Mouse (Mus musculus) c-Kit-negative CD71-positive TER-119-positive erythroid progenitor cells, embryonic 14.5 days (primary cell): ENCODE data around the gene Tanc2.

Source experiments
- DNase-seq: peaks from one replicate; pipeline ENCODE4 v3.0.0-alpha.2; 2013; ENCODE audit warnings: low read depth, low spot score

Tanc2 gene

DNA sequence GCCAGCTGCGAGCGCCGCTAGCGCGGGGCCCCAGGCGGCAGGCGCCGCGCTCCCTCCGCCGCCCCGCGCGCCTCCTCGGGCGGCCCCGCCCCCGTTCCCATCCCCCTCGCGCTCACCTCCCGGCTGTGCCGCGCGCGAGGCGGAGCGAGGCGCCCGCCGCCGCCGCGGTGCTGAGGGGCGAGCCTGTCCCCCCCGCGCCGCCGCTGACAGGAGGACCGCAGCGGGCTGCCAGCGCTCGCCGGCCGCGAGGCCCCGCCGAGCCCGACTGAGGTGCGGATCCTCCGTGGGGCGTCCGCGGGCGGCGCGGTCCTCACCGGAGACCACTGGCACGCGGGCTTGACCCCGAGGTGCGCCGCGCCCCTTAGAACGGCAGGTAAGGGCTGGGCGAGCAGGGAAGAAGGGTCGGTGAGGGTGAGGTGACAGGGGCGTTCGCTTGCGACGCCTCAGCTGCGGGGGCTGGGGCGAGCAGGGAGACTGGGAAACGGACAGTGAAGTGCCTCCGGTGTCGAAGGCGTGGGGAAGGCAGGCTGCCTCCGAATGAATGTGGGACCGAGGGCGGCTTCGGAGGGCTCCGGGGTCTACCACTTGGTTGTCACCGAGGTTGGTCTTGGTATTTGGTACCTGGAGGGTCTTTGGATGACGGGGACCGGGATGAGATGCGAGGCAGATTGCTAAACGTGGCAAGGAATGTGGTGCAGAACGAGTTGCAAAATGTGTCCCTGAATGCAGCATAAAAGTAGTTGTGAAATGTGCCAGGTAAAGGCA is at the start of gene Tanc2:
Tanc2 (plus strand) TSS at position 110 of the 765 bp plus-strand sequence.
- DNase-seq = no peak

DNA sequence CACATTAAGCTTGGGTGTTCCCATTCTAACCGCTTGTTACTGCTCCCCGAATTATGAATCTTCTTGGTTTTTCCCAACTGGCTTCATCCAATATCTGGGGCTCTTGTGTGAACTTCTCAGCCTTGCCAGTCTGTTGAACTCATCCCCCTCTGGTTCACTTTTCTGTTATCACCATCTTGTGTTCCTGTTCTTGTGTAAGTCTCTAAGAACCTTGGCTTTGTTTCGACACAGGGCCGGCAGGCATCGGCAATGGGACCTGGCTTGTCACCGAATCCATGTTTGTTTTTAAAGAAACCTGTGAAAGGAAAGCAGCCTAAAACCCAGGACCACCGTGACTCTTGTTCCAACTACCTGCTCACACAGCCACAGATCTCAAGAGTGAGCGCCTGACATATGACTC is 49.0 kb upstream of the Tanc2 start:
- no peak for DNase-seq

DNA sequence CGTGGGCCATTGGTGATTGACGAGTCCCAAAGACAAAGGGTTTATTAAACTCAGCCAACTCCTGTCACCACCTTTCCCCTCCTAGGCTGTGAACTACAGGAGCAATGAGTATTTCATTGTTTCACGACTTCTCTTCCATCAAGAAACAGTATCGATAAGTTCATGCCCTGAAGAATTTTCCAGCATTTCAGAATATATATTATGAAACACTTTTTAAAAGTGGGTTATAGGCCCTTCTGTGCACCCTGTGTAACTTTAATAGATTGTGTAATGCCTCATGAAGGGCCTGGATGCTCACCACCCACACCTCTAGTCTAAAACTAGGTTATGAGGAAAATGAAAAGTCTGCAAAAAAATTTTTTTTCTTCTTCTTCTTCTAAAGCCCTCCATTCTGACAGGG is 48.4 kb upstream of the Tanc2 start:
- DNase-seq = no peak

DNA sequence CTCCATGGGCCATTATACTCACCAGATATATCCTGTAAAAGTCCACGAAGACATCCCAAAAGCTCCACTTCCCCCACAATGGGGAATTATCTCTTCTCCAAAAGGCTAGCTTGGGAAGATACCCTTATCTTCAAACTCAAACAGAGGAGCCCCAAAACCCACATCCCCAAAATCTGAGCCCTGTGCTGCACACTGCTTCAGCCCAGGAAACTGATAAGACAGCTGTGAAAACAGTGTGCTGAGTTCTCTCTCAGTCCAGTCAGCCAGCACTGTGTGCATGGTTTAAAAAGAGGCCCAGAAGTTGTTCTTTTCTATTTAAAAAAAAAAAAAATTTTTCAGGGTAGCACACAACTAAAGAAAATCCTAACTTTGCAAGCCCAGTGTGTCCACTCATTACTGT is 47.7 kb upstream of the Tanc2 start:
- DNase-seq = no peak

DNA sequence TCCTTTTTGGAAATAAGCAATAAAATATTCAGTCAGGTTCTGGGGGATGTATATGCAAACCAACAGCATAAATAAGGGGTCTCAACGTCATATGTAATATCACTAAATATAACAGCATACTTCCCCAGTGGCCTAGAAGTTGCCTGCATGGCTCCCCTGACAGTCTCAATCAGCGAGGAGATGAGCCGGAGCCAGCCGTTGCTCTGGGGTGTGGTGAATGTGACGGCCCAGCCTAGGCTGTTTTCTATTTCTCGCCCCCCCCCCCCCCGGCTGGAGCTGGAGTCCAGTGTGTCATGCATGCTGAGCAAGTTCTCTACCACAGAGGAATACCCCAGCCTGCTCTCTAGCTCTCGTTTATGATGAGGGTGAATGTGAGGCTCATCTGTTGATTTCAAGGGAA is 44.0 kb upstream of the Tanc2 start:
- DNase-seq = no peak

DNA sequence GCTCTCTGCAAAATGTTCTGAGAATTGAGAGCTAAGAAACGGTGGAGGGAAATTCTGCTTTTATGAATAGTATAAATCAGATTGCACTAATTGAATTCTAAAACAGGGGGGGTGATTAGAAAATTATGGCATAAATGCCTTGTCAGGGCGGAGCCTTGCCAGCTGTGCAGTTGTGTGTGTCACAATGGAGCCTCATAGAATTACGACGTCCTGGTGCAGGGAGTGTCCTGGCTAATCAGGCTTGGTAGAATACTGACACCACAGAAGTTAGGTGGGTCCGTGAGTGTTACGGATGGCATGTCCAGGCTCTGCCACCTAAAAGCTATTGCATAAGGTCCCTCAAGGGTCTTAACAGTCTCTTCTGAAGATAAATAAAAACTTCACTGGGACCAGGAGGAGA is 43.4 kb upstream of the Tanc2 start:
- DNase-seq = no peak

DNA sequence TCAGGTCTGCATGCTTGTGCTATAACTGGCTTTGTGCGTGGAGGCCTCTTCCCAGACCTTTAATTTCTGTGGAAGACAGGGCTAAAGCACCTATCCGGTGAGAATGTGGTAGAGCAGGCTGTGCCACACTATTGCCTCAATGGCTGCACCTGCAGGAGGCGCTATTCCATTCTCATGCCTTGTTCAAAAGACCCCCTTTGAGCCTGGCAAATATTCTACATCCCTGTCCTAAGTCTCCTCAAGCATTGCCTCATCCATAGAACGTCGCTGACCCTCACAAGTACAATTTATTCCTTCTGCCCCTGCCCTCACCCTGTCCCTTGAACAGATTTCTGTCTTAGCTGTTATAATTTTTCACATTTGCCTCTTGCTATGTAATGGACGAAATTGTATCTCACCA is 41.4 kb upstream of the Tanc2 start:
- no peak for DNase-seq

DNA sequence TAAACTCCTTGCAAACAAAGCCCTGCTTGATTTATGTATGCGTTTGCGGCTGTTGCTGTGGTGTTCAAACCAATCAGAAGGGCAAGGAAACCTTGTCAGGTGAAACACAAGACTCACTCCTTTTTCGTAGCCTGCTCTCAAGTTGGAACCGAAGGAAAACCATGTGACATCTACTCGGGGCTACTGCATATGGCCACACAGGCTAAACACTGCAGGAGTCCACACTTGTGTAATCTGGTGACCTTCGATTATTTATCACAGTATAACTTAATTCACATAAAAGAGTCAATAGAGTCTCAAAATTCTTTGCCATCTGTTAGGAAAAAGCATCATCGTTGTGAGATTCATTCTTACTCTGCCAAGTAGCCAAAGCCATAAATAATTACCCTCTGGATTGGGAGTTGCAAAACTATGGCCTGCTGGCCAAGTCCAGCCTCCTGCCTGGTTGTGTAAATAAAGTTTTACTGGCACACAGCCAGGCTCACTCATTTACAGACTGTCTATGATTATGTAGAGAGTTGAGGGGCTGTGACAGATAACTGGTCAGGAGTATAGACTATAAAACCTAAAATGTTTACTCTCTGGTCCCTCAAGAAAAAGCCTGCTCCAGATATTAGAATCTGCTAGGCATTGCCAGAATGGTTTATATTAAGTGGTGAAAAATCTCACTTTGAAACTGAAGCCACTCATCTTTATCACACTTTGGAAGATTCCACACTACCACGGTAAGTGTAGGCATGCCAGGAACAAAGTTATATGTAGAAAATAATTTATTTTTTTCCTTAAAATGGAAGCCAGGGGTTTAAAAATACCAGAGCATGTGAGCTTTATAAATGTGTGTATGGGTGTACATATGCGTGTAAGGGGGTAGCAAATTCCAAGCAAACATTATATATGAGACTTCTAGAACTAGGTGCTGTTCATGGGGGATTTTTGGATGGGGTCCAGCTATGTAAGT is 40.3 kb upstream of the Tanc2 start:
- no peak for DNase-seq

DNA sequence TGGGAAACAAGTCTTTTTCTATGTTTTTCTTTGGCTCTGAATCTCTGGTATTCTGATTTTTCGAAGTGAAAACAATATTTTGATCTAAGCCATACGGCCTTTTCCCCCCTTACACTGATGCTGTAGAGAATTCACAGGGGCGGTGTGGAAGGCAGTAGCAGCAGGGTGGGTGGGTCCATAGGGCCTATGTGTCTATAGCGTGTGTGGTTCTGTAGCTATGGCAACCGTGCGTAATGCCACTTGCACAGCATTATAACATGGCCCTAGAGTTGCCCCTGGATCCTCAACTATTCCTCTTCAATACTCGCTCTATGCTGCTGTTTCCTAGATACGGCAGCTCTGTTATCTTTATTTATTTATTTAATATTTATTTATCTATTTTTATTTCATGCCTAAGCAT is 32.5 kb upstream of the Tanc2 start:
- DNase-seq = no peak

DNA sequence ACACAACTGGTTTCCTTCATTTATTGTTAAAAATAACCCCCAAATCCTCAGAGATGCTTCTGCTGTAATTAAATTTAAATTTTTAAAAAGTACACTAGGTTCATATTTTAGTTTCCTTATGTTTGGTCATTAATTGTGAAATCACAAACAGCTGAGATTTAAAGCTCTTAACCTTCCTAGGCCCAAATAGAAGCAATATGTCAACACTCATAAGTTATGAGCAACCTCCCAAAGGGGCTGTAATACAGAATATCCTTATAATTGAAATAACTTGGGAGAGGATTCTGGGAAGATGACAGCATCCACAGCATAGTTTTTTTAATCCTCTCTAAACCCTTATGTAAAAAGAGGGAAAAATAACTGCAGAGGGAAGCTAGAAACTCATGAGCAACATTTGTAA is 31.7 kb upstream of the Tanc2 start:
- DNase-seq = no peak

DNA sequence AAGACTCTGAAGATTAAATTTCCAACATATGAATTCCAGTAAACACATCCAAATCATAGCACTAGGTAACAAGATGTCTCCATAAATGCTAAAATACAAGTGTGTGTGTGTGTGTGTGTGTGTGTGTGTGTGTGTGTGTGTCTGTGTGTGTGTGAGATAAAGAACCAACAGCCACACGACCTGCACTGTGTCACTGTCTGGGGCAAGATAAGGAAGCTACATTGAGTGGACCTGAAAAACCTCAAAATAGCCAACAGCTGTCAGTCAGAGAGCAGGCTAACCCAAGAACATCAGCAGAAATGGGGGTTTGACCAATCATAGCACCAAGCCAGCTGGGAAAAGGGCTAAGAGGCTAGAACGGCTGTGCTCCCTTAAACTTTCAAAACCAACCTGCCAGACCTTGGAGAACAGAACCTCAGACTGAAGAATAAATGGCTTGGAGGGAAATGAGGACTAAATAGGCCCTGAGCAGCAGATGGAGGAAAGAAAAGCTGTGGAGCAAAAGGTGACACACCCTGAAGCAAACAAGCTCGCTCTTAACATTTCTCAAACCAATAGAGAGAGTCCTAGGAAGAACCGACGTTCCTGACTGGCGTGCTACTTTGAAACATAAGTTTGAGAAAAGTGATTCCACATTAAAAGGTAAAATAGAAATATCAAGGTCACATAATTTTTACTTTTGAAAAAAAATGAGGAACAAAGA is 30.8 kb upstream of the Tanc2 start:
- DNase-seq = peak; percentile 11

DNA sequence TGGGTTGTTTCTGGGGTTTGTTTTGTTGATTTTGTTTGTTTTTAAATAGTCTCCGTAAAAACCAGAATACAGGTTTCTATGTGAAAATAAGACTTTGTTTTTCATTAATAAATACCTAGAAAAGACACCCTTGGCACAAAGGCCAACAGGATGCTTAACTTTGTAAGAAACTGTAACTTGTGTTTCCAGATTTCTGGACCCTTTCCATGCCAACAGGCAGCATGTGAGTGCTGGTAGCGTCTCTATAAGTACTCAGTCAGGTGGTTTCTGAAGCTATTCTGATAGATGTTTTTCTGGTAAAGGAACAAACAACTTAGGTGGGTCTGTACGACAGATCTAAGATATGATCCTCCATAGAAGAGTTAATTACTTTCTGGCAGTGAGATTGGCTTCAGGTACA is 26.2 kb upstream of the Tanc2 start:
- no peak for DNase-seq

DNA sequence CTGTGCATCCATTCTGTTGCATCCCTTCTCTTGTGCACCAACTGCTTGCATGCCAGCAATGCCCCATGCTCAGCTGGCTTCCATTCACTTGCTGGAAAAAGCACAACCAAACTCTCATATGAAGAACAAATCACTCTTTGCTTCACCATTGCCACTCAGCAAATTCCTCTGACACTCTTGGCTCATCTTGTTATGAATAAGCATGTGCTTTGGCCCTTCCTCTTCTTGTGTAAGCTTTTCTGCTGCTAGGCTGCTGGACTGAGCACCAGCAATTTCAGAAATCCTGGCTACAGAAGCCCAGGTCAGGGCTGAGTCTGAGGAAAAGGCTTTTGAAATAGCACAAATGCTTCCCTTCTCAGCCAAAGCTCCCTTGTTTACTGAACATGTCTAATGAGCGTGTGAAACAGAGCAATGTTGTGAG is 22.6 kb upstream of the Tanc2 start:
- DNase-seq = no peak

DNA sequence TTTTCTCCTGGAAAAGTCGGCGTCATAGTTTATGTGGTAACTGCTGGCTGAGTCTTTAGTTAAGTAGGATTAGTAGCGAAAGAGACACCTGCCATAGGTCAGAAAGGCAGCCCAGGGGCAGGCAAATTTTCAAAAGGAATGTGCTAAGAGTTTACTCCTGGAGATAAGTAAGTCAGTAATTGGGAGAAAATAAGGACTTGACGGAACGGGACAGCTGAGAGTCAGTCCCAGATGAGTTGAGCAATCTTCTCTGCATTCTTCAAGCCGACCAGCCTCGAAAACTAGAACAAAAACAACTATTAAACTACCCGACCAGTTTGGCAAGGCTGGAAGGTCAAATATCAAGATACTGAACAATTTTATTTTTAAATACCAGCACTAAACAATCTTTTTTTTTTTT is 17.8 kb upstream of the Tanc2 start:
- DNase-seq = no peak

DNA sequence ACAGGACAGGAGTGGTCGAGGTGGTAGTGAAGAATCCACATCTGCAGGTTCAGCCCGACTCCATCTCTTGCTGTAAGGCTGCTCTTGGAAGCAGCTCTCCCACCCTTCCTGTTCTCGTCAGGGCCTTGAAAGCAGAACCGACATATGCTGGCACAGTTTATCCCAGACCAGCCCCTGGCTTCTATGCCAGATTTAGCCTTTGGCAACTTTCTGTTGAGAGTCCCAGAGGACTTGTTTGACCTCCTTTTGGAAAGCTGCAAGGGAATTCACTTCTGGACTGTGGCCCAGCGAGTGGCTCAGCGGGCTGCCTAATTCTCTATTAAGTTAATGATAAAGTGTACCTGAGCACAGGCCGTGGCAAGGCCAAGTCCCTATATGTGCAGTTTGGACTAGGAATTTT is 15.5 kb upstream of the Tanc2 start:
- DNase-seq = no peak

DNA sequence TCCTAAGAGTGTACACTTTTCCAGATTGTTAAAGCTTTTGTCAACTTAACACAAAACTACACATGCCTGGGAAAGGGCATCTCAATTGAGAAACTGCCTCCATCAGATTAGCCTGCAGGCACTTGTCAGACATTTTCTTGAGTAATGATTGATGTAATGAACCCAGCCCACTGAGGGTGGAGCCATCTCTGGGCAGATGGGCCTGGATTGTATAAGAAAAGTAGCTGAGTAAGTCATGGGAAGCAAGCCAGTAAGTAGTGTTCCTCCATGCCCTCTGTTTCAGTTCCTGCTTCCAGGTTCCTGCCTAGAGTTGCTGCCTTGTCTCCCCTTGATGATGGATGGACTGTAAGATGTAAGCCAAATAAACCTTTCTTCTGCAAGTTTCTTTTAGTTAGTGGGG is 12.6 kb upstream of the Tanc2 start:
- DNase-seq = no peak

DNA sequence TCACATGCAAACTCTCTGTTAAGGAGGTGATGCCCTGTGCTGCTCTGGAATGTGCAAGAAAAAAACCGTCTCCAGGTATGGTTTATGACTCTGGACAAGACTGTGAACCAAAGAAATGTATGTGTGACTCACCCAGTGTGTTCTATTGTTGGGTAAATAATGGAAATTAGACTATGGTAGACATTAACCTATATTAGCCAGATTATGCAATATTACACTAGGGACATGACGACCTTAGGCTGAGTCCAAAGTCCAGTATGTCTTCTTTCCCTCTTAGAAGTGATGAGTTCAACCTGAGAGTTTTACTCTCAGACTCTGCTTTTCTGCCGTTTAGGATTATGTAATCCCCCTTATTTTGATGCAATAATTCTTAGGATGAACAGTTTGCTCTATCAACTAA is 7.8 kb upstream of the Tanc2 start:
- DNase-seq = no peak

DNA sequence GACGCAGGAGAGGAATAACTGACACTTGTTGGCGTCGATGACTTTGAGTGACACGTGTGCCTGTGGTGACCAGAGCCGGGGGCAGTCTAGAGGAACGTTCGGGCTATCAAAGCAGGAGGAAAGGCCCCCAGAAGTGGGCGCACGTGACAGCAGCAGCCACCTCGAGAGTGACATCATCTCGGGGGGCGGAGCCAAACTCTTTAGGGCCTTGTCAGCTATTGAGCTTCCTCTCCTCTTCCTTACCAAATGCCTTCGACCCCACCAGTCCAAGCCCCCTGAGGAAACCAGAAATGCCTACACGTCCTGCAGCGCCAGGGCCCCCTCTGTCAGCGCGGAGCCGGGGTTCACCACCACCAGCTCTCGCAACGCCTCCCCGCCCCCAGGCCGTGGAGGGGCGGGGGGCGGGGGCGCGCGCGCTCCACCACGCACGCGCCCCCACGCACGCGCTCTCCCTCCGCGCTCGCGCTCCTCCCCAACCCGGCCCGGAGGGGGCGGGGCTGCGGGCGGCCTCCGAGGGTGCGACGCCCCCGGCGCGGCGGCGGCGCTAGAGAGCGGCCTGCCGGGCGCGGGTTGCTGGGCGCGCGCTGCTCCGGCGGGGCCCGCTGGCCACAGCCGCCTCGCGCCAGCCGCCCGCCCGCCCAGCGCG is 432 bp upstream of the Tanc2 start:
- DNase-seq = peak; percentile 36

DNA sequence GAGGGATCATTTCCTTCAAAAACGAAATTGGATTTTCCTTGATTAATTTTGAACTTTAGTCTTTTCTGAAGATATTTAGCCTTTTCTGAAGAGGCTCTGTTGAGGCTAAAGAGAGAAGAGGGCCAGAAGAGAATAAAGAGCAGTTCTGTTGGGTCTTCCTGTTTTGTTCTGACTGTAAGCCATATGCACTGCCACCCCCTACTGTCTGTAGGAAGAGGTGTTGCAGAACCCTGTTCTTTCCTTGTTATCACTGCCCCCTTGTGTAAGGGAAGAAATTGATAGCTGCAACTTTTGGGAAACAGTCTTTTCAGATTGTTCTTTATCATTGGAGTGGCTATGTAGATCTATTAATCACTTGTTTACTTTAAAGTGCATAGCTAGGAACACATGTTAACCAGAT is 2.1 kb downstream of the Tanc2 start:
- DNase-seq = no peak

DNA sequence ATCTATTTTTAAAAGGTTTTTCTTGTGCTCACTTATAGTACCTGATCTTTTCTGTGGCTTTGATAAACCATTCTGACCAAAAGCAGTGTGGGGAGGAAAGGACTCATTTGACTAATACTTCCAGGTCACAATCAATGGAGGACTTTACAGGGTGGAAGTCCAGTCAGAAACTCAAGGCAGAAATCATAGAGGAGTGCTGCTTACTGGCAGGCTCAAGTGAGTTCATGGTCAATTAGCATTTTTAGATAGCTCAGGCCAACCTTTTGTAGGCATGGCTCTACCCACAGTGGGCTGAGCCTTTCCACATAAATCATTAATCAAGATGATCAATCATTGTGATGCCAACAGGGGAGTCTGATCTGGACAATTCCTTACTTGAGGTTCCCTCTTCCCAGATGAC is 12.4 kb downstream of the Tanc2 start:
- no peak for DNase-seq

DNA sequence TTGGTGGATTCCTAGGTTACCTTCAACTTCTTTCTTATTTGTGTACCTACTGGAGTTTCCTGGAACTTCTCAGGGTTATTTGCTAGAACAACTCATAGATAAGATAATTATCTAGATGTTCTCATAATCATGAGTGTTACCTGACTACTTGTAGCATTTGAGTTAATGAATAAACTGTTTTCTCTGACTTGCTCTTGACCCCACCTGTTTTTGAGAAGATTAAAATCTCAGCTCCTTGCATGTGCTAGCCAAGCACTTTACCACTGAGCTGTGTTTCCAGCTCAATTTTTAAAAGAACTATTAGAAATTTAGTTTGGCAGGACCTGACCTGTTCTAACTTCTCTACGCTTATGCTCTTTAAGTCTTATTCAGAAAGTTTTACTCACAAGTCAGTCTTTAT is 36.4 kb downstream of the Tanc2 start:
- no peak for DNase-seq

DNA sequence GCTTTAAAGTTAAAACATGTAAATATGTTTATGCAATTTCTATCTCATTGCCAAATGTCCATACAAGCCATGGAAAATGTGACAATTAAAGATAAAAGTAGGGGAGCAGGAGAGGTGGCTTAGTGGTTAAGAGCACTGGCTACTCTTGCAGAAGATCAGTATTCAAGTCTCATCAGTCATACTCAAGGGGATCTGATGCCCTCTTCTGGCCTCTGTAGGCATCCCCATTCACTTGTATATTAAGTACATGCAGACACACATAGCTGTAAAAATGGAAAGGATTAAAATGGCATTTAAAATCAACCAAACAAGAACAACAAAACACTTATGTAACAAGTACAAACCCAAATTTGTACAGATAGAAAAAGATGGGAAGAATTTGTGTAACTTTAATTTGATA is 54.2 kb downstream of the Tanc2 start:
- no peak for DNase-seq
